Mouse (Mus musculus) kidney, adult 11 months (tissue): ENCODE data around the gene Cdk8.

Source experiments
- DNase-seq: peaks from one replicate; pipeline ENCODE4 v3.0.0; 2022

Gene Cdk8

GRCm38 (mm10) chr5:146281884-146282579, 51.0 kb downstream of the Cdk8 start:
- no peak for DNase-seq

GRCm38 (mm10) chr5:146283899-146284298, 52.9 kb downstream of the Cdk8 start:
- DNase-seq: no peak

GRCm38 (mm10) chr5:146287416-146287815, 56.4 kb downstream of the Cdk8 start:
- DNase-seq: no peak

- DNase-seq: no peak
Measured at GRCm38 (mm10) chr5:146288048-146288501, 57.0 kb downstream of the Cdk8 start.

- peak; percentile 75 for DNase-seq
Measured at GRCm38 (mm10) chr5:146289921-146290320, 58.9 kb downstream of the Cdk8 start.

- DNase-seq: no peak
Measured at GRCm38 (mm10) chr5:146290446-146290845, 59.4 kb downstream of the Cdk8 start.

- no peak for DNase-seq
Measured at GRCm38 (mm10) chr5:146291560-146291959, 60.5 kb downstream of the Cdk8 start.

- DNase-seq: no peak
Measured at GRCm38 (mm10) chr5:146292896-146293680, 62.1 kb downstream of the Cdk8 start.

GRCm38 (mm10) chr5:146293919-146294700, 63.1 kb downstream of the Cdk8 start:
- DNase-seq: peak; percentile 62

- no peak for DNase-seq
Measured at GRCm38 (mm10) chr5:146294834-146295233, 63.8 kb downstream of the Cdk8 start.

GRCm38 (mm10) chr5:146298807-146299519, 67.9 kb downstream of the Cdk8 start:
- DNase-seq: no peak

- DNase-seq: peak; percentile 83
Measured at GRCm38 (mm10) chr5:146299520-146299870, 68.5 kb downstream of the Cdk8 start.

- DNase-seq: peak; percentile 64
Measured at GRCm38 (mm10) chr5:146303470-146303869, 72.4 kb downstream of the Cdk8 start.

GRCm38 (mm10) chr5:146307046-146307743, 76.2 kb downstream of the Cdk8 start:
- no peak for DNase-seq

GRCm38 (mm10) chr5:146307744-146308096, 76.7 kb downstream of the Cdk8 start:
- DNase-seq: no peak

GRCm38 (mm10) chr5:146314538-146314937, 83.5 kb downstream of the Cdk8 start:
- no peak for DNase-seq

- peak; percentile 43 for DNase-seq
Measured at GRCm38 (mm10) chr5:146315268-146315921, 84.4 kb downstream of the Cdk8 start.

GRCm38 (mm10) chr5:146316316-146316715, 85.3 kb downstream of the Cdk8 start:
- no peak for DNase-seq

GRCm38 (mm10) chr5:146318051-146318450, 87.0 kb downstream of the Cdk8 start:
- DNase-seq: no peak

GRCm38 (mm10) chr5:146318461-146318860, 87.4 kb downstream of the Cdk8 start:
- peak; percentile 54 for DNase-seq

GRCm38 (mm10) chr5:146328941-146329340, 97.9 kb downstream of the Cdk8 start:
- no peak for DNase-seq

- DNase-seq: no peak
Measured at GRCm38 (mm10) chr5:146329541-146329940, 98.5 kb downstream of the Cdk8 start.
